Mouse (Mus musculus): ENCODE measurements at regions not wholly inside any gene's neighbourhood (a gene's known extent, or its start where the extent isn't known, plus 50 kb on each side); places are given as distances from the start of the nearest gene placed in this dataset.

DNA sequence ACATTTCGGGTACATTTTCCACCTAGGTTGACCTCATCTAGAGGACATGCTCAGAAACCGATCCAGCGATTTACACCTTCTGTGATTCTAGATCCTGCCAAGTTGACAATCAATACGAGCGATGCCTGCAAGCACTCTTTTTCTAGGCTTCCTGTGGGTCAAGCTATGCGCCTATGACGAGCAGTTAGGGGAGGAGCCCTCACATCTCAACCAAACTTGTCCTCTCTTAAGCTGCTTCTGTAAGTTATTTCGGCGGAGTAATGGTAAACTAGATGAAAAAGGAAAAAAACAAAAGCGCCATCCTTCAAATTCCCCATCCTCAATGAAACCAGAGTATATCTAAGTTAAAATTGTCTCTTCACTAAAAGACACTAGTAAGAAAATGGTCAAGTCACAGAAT lies 858.5 kb downstream of the Zfp704 start:
- Histone ChIP-seq H3K27me3 (ENCODE audit: control insufficient read depth, insufficient read depth, low read length) (no peaks in the 10 kb centered on the region), H3K4me1 (ENCODE audit: control insufficient read depth, insufficient read depth) (no peaks in the 10 kb centered on the region), H3K27ac (ENCODE audit: low read depth) (no peak overlapping the region), H3K4me2 (ENCODE audit: low read depth, low read length) (no peak overlapping the region), H3K9me3 (replicated peaks; ENCODE audit: control insufficient read depth, low read length) (no peaks in the 10 kb centered on the region), H3K4me3 (ENCODE audit: low read depth, low read length) (no peak overlapping the region), H3K36me3 (replicated peaks; ENCODE audit: control insufficient read depth, insufficient read depth, low read length) (no peaks in the 10 kb centered on the region), H3K9ac (replicated peaks; ENCODE audit: low read depth, low read length) (no peak overlapping the region)
- WGBS, result 88% methylated on average over 10 of the region's 10 CpGs
- TF ChIP-seq EP300 (IDR thresholded peaks at IDR 0.05; ENCODE audit: low read depth) (no peak), CTCF (IDR thresholded peaks at IDR 0.05; ENCODE audit: low read depth) (no peak)
- no peak for ATAC-seq (ENCODE audit: insufficient read depth, low read depth)
- no peak for DNase-seq (ENCODE audit: low spot score)

DNA sequence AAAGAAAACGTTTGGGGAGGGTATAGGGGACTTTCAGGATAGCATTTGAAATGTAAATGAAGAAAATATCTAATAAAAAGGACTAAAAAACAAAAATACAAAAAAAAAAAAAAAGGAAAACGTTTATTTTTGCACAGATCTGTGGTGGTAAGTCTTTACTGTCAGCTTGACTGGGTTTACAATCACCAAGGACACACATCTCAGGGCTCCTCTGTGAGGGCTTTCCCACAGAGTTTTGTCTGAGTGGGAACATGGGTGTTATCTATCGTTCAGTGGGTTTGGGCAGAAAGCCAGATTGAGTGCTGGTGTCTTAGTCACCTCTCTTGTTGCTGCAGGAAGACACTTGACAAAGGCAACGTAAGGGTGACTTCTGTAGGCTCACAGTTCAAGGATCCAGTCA lies 859.0 kb downstream of the Zfp704 start:
- no peak for TF ChIP-seq CTCF (IDR thresholded peaks at IDR 0.05; ENCODE audit: low read depth)
- no peak for TF ChIP-seq EP300 (IDR thresholded peaks at IDR 0.05; ENCODE audit: low read depth)
- ATAC-seq (ENCODE audit: insufficient read depth, low read depth), result no peak

DNA sequence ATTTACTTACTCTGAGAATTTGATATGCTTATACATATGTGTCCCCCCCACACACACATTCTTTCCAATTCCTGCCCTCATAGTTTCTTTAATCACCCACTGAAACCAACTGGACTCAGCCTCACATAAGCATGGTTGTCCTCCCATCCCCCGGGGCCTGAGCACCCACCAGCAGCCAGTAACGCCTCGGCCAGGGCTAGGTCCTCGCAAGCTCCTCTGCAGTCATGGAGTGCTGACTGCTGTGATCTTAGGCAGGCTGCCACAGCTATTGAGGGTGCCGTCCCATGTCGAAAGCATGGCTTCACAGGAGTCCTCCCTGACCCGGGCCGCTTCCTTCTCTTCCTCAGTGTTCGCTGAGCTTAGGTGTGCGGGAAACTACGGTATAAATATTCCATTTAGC lies 859.7 kb downstream of the Zfp704 start:
- Histone ChIP-seq H3K4me3 (ENCODE audit: low read depth, low read length) (no peak overlapping the region), H3K4me1 (ENCODE audit: control insufficient read depth, insufficient read depth) (no peaks in the 10 kb centered on the region), H3K36me3 (replicated peaks; ENCODE audit: control insufficient read depth, insufficient read depth, low read length) (no peaks in the 10 kb centered on the region), H3K27me3 (ENCODE audit: control insufficient read depth, insufficient read depth, low read length) (no peaks in the 10 kb centered on the region), H3K27ac (ENCODE audit: low read depth) (no peak overlapping the region), H3K9me3 (replicated peaks; ENCODE audit: control insufficient read depth, low read length) (no peaks in the 10 kb centered on the region), H3K9ac (replicated peaks; ENCODE audit: low read depth, low read length) (no peak overlapping the region), H3K4me2 (ENCODE audit: low read depth, low read length) (no peak overlapping the region)
- ATAC-seq (ENCODE audit: insufficient read depth, low read depth) (no peak), DNase-seq (ENCODE audit: low spot score) (no peak)
- 65% methylated on average over 11 of the region's 11 CpGs for WGBS
- no peak for TF ChIP-seq CTCF (IDR thresholded peaks at IDR 0.05; ENCODE audit: low read depth)

More for the DNA sequence above, 859.0 kb downstream of the Zfp704 start:
- H3K4me2 ChIP-seq (ENCODE audit: low read depth, low read length), result no peak overlapping the region
- WGBS, result 33% methylated on average over 4 of the region's 4 CpGs
- H3K27ac ChIP-seq (ENCODE audit: low read depth), result no peak overlapping the region
- H3K4me3 ChIP-seq (ENCODE audit: low read depth, low read length), result no peak overlapping the region
- no peaks in the 10 kb centered on the region for H3K9me3 ChIP-seq (replicated peaks; ENCODE audit: control insufficient read depth, low read length)
- H3K4me1 ChIP-seq (ENCODE audit: control insufficient read depth, insufficient read depth), result no peaks in the 10 kb centered on the region
- H3K9ac ChIP-seq (replicated peaks; ENCODE audit: low read depth, low read length), result no peak overlapping the region
- DNase-seq (ENCODE audit: low spot score), result no peak
- H3K27me3 ChIP-seq (ENCODE audit: control insufficient read depth, insufficient read depth, low read length), result no peaks in the 10 kb centered on the region
- no peaks in the 10 kb centered on the region for H3K36me3 ChIP-seq (replicated peaks; ENCODE audit: control insufficient read depth, insufficient read depth, low read length)

DNA sequence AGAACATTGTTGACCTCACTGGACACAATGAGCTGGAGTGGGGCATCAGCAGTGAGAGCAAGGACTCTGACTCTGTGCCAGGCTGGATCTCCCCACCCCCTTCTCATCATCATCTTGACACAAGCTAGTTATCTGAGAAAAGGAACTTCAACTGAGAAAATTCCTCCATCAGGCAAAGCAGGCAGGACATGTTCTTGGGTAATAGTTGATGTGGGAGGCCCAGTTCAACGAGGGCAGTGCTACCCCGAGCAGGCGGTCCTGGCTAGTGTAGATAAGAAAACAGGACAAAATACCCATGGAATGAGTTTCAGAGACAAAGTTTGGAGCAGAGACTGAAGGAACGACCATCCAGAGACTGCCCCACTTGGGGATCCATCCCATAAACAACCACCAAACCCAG lies 862.7 kb downstream of the Zfp704 start:
- H3K27ac ChIP-seq (ENCODE audit: low read depth), result no peak overlapping the region
- no peaks in the 10 kb centered on the region for H3K36me3 ChIP-seq (replicated peaks; ENCODE audit: control insufficient read depth, insufficient read depth, low read length)
- H3K4me2 ChIP-seq (ENCODE audit: low read depth, low read length), result no peak overlapping the region
- no peaks in the 10 kb centered on the region for H3K4me1 ChIP-seq (ENCODE audit: control insufficient read depth, insufficient read depth)
- no peak overlapping the region for H3K9ac ChIP-seq (replicated peaks; ENCODE audit: low read depth, low read length)
- no peaks in the 10 kb centered on the region for H3K9me3 ChIP-seq (replicated peaks; ENCODE audit: control insufficient read depth, low read length)
- H3K27me3 ChIP-seq (ENCODE audit: control insufficient read depth, insufficient read depth, low read length), result no peaks in the 10 kb centered on the region
- DNase-seq (ENCODE audit: low spot score), result no peak
- no peak overlapping the region for H3K4me3 ChIP-seq (ENCODE audit: low read depth, low read length)
- ATAC-seq (ENCODE audit: insufficient read depth, low read depth), result no peak
- no peak for TF ChIP-seq EP300 (IDR thresholded peaks at IDR 0.05; ENCODE audit: low read depth)
- TF ChIP-seq CTCF (IDR thresholded peaks at IDR 0.05; ENCODE audit: low read depth), result no peak
- 79% methylated on average over 4 of the region's 4 CpGs for WGBS

DNA sequence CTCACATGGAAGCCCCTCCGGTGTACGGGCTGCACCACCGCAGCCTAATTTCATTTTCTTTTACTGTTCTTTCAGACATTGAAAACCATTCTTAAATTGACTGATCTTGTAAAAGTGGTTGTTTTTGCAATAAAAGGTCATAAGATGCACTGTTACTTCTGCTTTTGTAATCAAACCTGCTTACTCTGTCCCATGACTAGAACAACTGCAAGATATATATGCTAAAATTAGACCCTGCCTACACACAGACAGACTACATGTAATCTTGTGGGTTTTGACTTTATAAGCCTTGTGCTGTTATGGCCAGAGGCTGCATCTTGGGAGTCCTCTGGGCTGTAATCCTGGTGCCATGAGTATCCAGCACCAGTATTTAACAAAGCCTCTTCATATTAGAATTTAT lies 863.2 kb downstream of the Zfp704 start:
- H3K9ac ChIP-seq (replicated peaks; ENCODE audit: low read depth, low read length), result no peak overlapping the region
- DNase-seq (ENCODE audit: low spot score) (no peak), ATAC-seq (ENCODE audit: insufficient read depth, low read depth) (no peak)
- H3K4me2 ChIP-seq (ENCODE audit: low read depth, low read length), result no peak overlapping the region
- H3K36me3 ChIP-seq (replicated peaks; ENCODE audit: control insufficient read depth, insufficient read depth, low read length), result no peaks in the 10 kb centered on the region
- no peaks in the 10 kb centered on the region for H3K27me3 ChIP-seq (ENCODE audit: control insufficient read depth, insufficient read depth, low read length)
- H3K27ac ChIP-seq (ENCODE audit: low read depth), result no peak overlapping the region
- WGBS, result 96% methylated on average over 3 of the region's 3 CpGs
- no peaks in the 10 kb centered on the region for H3K9me3 ChIP-seq (replicated peaks; ENCODE audit: control insufficient read depth, low read length)
- TF ChIP-seq CTCF (IDR thresholded peaks at IDR 0.05; ENCODE audit: low read depth) (no peak), EP300 (IDR thresholded peaks at IDR 0.05; ENCODE audit: low read depth) (no peak)
- H3K4me3 ChIP-seq (ENCODE audit: low read depth, low read length), result no peak overlapping the region
- H3K4me1 ChIP-seq (ENCODE audit: control insufficient read depth, insufficient read depth), result no peaks in the 10 kb centered on the region

DNA sequence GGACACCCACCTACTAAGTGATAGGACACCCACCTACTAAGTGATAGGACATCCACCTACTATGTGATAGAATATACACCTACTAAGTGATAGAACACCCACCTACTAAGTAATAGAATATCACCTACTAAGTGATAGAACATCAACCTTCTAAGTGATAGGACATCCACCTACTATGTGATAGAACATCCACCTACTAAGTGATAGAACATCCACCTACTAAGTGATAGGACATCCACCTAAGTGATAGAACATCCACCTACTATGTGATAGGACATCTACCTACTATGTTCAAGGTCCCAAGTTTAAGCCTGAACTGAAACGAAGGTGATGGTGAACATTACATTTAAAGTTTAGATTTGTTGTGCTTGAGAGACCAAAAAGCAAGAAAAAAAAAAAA lies 863.8 kb downstream of the Zfp704 start:
- DNase-seq (ENCODE audit: low spot score), result no peak
- H3K4me3 ChIP-seq (ENCODE audit: low read depth, low read length), result no peak overlapping the region
- H3K36me3 ChIP-seq (replicated peaks; ENCODE audit: control insufficient read depth, insufficient read depth, low read length), result no peaks in the 10 kb centered on the region
- H3K4me2 ChIP-seq (ENCODE audit: low read depth, low read length), result no peak overlapping the region
- 84% methylated on average over 1 of the region's 1 CpGs for WGBS
- no peak overlapping the region for H3K9ac ChIP-seq (replicated peaks; ENCODE audit: low read depth, low read length)
- no peaks in the 10 kb centered on the region for H3K9me3 ChIP-seq (replicated peaks; ENCODE audit: control insufficient read depth, low read length)
- H3K4me1 ChIP-seq (ENCODE audit: control insufficient read depth, insufficient read depth), result no peaks in the 10 kb centered on the region
- no peak overlapping the region for H3K27ac ChIP-seq (ENCODE audit: low read depth)
- H3K27me3 ChIP-seq (ENCODE audit: control insufficient read depth, insufficient read depth, low read length), result no peaks in the 10 kb centered on the region
- TF ChIP-seq CTCF (IDR thresholded peaks at IDR 0.05; ENCODE audit: low read depth) (no peak), EP300 (IDR thresholded peaks at IDR 0.05; ENCODE audit: low read depth) (no peak)
- no peak for ATAC-seq (ENCODE audit: insufficient read depth, low read depth)

All from heart, postnatal 0 days (tissue).